Mouse (Mus musculus) c-Kit-negative CD71-positive TER-119-positive erythroid progenitor cells, embryonic 14.5 days (primary cell): ENCODE data around the gene Wdr73.

ENCODE experiments used
- DNase-seq: peaks from one replicate; pipeline ENCODE4 v3.0.0-alpha.2; 2013; ENCODE audit warnings: low read depth, low spot score

Gene Wdr73

DNA sequence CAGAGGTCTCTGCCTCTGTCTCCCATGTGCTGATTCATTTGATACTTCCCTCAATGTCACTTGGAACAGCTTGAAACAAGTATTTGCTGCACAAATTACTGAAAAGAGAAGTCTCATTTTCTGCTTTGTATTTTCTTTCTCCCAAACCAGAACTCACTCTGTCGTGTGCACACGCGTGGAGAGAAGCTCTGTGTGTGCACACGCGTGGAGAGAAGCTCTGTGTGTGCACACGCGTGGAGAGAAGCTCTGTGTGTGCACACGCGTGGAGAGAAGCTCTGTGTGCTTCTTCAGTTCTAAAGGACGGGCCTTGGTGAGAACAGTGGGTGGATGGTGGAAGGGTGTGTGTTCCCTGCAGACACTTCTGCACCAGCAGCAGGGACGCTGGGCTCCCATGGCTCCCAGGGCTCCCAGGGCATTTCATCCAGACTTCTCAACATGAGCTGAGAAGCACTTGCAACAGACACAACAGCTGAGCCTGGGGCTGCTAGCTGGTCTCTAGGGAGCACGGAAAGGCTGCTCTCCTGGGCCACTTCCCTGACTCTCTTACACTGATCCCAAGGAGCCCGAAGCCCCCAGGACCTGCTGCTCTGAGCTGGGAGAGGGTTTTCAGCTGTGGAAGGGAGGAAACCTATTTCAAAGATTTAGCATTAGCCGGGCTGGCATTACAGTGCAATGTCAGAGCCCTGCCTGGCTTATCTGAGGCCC, 6.1 kb downstream of the Wdr73 start:
- no peak for DNase-seq

DNA sequence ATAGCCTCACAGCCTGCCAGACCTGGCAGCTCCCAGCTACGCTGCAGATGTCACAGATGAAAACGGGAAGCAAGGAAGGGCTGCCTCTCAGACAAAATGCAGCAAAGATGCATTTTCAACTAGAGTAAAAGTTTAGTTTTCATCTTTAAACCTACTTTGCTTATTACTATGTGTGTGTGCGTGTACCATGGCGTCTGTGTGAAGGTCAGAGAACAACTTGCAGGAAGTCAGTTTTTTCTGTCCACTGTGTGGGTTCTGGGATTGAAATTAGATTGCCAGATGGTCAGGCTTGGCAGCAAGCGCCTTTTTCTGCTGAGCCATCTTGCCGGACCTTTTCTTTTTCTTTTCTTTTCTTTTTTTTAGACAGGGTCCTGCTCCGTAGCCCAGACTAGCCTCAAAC, 6.9 kb downstream of the Wdr73 start:
- no peak for DNase-seq

GRCm38 (mm10) chr7:80893753-80894129, 7.3 kb downstream of the Wdr73 start:
- no peak for DNase-seq

GRCm38 (mm10) chr7:80893086-80893752, 7.8 kb downstream of the Wdr73 start:
- no peak for DNase-seq

GRCm38 (mm10) chr7:80889841-80890241, 11.2 kb downstream of the Wdr73 start:
- no peak for DNase-seq

DNA sequence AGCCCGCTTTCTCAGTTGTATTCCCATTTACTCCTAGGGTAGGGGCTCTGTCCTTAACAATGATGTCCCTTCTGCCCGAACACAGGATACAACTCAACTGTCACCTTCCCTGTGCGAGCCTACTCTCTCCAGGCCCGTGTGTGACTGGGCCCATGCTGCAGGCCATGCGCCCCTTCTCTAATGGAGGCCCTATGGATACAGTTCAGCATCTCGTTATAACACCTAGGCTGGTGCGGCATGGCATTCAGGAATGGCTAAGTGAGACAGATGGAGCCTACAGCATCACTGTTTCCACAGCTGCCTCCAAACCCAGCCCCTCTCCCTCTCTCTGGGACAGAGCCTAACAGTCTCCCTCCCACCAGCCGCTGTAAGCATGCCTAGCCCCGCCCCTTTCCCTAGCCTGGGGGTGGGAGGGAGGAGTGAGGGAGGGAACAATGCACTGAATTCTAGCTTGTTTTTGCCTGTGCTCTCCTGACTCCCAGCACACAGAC, 12.0 kb downstream of the Wdr73 start:
- DNase-seq, result no peak

GRCm38 (mm10) chr7:80888595-80888994, 12.5 kb downstream of the Wdr73 start:
- no peak for DNase-seq

DNA sequence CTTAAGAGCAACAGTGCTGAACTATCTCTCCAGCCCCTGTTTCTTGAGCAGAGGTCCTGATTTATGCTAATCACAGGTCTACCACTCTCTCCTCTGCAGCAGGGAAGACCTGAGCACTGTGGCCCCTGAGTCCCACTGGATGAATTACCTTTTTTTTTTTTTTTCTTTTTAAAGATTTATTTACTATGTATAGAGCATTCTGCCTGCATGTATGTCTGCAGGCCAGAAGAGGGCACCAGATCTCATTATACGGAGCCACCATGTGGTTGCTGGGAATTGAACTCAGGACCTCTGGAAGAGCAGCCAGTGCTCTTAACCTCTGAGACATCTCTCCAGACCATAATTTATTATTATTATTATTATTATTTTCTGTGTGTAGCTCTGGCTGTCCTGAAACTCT, 15.4 kb downstream of the Wdr73 start:
- DNase-seq, result no peak

DNA sequence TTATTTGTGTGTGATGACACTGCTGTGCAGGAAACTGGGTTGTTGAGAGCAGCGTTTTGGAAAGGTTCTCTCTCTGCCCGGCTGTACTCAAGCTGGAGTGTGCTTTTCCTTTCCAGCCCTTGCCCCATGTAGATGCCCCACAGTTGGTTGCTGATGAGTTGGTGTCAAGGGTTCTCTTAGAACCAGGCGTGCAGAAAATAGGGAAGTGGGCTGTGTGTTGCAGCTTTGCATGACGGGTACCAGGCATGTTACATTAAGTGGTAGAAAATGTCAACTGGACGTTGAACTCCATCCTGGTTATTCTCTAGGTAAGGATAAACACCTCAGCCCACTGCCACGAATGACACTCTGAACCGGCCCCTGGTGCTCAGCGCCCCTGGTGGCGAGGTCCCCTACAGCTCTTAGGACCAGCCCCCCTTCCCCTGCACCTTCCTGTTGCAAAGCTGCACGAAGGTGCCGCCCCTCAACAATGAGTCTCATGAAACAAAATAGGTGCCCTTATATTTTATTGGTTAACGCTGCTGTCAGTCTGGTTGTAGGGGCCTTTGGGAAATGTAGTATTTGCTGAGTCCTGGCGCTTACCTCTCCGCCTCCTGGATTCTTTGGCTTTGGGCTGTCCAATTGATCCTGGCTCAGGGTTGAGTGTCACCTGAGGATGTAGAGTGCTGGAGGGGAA, 18.1 kb downstream of the Wdr73 start:
- DNase-seq, result no peak

DNA sequence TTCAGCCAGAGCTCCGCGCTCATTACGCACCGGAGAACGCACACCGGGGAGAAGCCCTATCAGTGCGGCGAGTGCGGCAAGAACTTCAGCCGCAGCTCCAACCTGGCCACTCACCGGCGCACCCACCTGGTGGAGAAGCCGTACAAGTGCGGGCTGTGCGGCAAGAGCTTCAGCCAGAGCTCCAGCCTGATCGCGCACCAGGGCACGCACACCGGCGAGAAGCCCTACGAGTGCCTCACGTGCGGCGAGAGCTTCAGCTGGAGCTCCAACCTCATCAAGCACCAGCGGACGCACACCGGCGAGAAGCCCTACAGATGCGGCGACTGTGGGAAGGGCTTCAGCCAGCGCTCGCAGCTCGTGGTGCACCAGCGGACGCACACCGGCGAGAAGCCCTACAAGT, 25.3 kb downstream of the Wdr73 start:
- no peak for DNase-seq

GRCm38 (mm10) chr7:80873631-80874030, 27.4 kb downstream of the Wdr73 start:
- DNase-seq, result no peak

GRCm38 (mm10) chr7:80873038-80873437, 28.0 kb downstream of the Wdr73 start:
- no peak for DNase-seq

GRCm38 (mm10) chr7:80868686-80869085, 32.4 kb downstream of the Wdr73 start:
- DNase-seq, result no peak

- no peak for DNase-seq
These were observed 34.4 kb downstream of the Wdr73 start for GRCm38 (mm10) chr7:80866514-80867147.

DNA sequence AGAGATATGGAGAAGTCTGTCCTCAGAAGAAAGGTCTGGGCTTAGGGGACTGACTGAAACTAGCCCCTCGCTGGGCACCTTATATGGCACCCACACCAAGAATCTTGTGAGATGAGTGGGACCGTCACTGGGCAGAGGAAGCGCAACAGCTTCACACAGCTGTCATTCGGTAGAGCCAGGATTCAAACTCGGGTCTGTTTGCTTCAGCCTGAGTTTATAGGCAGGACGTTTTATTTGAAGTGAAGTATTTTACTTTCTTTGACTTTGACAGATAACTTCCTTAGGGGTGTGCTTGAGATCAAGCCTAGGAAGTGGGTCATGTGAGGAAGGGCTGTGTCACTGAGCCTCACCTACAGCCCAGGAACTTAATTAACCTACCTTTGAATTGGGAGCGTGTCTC, 35.5 kb downstream of the Wdr73 start:
- DNase-seq, result no peak

DNA sequence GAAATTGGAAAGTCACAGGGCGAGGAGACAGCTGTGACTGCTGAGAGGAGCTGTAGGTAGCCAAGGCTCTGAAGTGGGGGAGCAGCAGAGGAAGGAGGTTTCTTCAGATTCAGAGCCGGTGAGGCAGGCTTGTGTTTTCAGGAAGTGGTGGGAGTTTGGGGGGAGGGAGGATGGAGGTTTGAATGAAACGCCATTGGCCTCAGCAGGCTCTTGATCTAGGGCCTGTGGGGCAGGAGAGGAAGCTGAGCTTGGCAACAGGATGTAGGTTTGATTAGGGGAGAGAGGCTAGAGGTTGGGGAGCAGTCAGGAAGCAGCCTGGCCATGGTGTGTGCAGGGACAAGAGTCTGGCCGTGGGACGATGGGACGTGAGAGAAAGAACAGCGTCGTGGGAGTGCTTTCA, 36.2 kb downstream of the Wdr73 start:
- DNase-seq, result no peak

DNA sequence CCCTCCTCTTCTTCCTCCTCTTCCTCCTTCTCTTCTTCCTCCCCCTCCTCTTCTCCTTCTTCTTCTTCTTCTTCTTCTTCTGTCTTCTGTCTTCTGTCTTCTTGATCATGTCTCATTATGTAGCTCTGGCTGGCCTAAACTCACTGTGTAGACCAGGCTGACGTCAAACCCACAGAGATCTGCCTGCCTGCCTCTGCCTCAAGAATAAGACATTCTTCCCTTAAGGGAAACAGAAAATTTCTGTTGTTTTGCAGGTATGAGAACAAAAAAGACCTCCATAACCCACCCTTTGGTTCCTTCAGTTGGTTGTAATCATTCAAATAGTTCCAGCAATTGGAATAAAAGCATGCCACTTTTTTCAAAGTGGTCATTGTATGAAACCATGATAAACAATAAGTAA, 36.9 kb downstream of the Wdr73 start:
- no peak for DNase-seq

DNA sequence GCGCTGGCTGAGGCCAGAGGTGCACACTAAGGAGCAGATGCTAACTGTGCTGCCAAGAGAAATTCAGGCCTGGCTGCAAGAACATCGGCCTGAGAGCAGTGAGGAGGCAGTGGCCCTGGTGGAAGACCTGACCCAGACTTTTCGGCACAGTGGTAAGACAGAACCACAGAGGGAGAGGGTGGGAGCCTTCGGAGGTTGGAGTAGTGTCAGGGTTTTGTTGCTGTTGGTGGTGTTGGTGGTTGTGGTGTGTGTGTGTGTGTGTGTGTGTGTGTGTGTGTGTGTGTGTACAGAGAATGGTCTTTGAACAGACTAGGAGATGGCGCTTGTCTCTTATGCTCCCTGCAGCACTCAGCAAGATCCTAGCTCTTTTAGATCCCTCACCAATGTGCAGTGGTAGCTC, 37.5 kb downstream of the Wdr73 start:
- DNase-seq, result no peak

DNA sequence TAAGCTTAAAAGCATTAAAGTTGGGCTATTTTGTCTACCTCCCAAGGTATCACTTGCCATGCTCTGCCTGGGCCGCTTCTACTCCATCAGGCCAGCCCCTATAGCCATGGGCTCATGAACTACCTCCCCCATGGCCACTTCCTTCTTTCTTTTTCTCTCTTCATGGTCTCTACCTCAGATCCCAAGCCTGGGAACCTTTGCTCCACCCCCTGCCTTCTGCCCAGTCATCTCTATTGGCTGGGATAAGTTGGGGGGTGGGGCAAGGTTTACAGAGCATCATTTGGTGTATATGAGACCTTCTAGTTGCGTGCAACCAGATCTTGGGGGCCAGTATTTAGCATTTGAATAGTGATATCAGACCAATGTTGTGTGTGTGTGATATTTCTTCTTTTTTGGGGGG, 38.6 kb downstream of the Wdr73 start:
- no peak for DNase-seq

DNA sequence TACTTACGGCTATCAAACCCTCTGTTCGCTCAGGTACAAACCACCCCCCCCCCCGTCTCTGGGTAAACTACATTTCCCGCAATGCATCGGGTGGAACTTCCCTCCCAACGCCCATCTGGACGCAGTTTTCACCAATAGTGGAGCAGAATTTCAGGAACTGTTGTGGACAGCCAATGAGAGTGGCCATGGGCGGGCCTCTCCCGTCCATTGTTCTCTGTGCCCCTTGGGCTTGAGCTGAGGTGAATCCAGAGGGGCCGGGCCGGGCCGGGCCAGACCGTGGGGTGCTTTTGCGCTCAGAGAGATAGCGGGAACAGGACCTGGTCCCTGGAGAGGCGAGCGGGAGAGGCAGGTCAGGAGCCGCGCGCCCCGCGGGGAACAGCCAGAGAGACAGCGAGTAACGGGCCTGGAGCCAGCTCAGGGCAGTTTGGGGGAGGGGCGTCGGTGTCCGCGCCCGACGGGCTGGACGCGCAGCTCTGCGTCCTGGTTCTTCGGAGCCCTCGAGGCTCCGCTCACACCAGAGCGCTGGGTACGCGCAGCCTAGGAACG, 40.3 kb downstream of the Wdr73 start, which contains the start of gene Zscan2:
TSS of gene Zscan2 (plus strand) at position 192 of the 546 bp plus-strand sequence.
- peak; percentile 58 for DNase-seq

GRCm38 (mm10) chr7:80860227-80860626, 40.8 kb downstream of the Wdr73 start:
- DNase-seq, result no peak

- no peak for DNase-seq
These were observed 43.9 kb downstream of the Wdr73 start for GRCm38 (mm10) chr7:80857181-80857580.
